Mouse (Mus musculus) B cell, adult (primary cell): Measurements from ENCODE around the gene Iars2. TPM values are rescaled to one million over a fixed set of nuclear protein-coding genes. Genes with fewer than 3 reads are reported as not detected.

Experiments
- total RNA-seq: library from RNA; stranded (reverse); gene quantifications from 4 replicates; pipeline ENCODE4 v1.2.4, GENCODE M21; 2023; ENCODE audit not compliant: inconsistent age

Gene Iars2
- 27.5 to 32.8 TPM (median 31.1 TPM) in 4 replicates for total RNA-seq

DNA sequence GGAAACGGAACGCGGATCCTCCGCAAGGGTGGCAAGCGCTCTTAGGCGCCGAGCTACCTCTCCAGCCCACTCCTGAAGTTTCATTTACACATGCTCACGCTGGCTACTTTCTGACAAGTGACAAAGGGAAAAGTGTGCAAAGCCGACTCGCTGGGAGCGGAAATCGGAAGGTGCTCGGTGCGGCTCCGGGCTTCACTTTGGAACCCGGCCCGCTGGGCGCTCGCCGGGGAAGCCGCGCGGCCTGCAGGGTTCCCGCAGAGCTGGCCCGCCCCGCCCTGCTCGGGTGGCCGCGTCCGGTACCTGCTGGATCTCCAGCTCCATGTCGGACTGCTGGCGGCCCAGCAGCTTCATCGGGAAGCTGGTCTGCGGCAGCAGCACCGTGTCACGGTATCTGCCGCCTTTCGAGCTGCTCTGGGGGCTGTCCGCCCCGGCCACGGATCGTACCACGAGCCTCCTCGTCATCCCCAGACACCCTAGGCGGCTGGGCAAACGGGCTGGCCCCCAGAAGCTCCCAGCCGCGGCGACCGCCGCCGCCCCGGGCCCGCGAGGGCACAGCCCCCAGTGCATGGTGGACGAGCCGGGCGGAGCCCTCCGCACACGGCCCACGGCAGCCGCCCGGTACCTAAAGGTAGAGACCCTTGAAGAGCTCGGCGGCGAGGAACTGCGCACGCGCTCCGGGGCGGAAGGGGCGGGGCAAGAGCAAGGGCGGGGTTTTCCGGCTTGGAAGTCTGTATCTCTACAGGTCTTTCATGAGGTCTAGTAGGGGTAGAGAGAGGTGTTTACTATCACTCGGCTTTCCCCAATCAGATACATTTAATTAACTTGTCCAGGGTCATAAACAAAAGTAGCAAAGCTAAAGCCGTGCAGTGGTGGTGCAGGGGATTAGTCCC lies at the start of gene Iars2:
Gene Iars2 (minus strand): TSS at position 676 of the 890 bp plus-strand sequence.

DNA sequence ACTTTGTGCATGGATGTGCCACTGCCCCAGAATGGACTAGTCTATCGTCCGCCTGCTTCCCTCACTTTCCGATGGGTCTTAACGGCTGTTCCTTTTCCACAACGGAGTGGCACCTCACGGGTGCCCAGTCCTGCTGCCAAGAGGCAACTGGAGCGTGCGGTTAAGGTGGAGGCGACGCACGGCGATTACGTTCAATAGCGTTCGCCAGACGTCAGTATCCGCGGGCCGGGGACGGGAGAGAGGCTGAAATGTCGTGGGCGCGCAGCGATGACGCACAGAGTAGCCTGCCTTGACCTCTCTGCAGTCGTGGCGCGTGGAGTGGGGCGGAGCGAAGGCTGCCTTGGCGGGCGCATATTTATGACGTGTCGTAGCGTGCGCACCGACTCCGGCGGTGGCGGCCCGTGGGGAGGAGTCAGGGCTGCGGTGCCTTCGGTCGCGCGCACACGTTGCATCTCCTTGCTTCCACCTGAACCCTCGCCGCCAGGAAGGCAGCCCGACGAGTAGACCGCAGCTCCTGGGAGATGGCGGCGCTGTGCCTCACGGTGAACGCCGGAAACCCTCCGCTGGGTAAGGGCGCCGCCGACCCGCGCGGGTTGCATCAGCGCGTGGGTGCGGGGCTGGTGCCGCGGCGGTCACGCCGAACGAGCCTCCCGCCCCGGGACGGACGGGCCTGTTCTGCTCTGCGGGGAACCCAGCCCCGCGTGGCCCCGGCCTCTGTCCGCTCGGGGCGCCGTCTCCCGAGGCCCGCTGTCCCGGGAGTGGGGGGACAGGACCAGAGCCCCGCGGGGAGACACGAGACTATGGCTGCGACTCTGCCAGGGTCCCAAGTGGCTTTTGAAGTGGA lies 33.7 kb upstream of the Iars2 start, which contains the start of gene Eprs:
Gene Eprs (plus strand): TSS at position 368 of the 844 bp plus-strand sequence.

DNA sequence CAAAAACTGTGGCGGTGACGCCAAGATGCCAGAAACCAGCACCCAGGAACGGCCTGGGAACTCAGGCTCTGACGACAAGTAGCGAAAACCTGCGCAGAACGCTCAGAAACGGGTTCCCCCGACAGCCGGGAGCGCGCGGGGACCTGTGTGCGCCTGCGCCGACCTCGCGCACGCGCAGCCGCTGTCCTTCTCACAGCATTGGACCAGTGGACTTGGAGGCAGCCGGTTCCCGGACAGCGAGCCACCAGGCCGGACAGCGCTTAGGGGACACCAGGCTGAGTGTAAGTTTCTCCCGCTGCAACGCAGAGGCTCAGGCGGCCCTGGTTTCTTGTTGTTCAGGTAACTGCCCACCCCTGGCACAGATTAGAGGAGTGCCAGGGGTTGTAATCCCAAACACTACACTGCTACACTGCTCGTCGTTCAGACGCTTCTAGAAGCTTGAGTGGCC lies 2.8 kb upstream of the Iars2 start, which contains the start of gene Bpnt1:
Gene Bpnt1 (plus strand): TSS at position 167 of the 448 bp plus-strand sequence.

Other genes starting within 250 kb of the Iars2 start
- gene Rab3gap2, start 125.3 kb downstream of the Iars2 start, total RNA-seq = 69.4 to 76.3 TPM (median 73.9 TPM) in 4 replicates
- gene Bpnt1, start 2.8 kb upstream of the Iars2 start, total RNA-seq = 18.4 to 24.3 TPM (median 19.9 TPM) in 4 replicates
- gene Eprs, start 33.6 kb upstream of the Iars2 start, total RNA-seq = 102 to 116 TPM (median 113 TPM) in 4 replicates
- gene Slc30a10, start 125.5 kb upstream of the Iars2 start, total RNA-seq = not detected in 4 replicates